Mouse (Mus musculus) liver, embryonic 16.5 days (tissue): ENCODE data around the gene Nek3. TPM values are rescaled to one million over a fixed set of nuclear protein-coding genes. Genes with fewer than 3 reads are reported as not detected.

ENCODE experiments used
- polyA plus RNA-seq: library from polyadenylated mRNA; unstranded; fragments of >200 nt; fragmentation: Nextera tagmentation; extraction: Ambion mirVana; gene quantifications from 2 replicates; pipeline ENCODE4 v1.2.1, GENCODE M21; 2015

The Nek3 gene
- polyA plus RNA-seq, 1 experiment from 2014 or later: 1.4 TPM

Other genes with a start within 250 kb of the Nek3 start
- not detected in 2 replicates for gene Defb15, start 233.7 kb downstream of the Nek3 start, polyA plus RNA-seq
- not detected in 2 replicates for gene Defb35, start 228.1 kb downstream of the Nek3 start, polyA plus RNA-seq
- gene Defb13, start 219.7 kb downstream of the Nek3 start, polyA plus RNA-seq: not detected in 2 replicates
- gene Fam90a1a, start 207.7 kb downstream of the Nek3 start, polyA plus RNA-seq: not detected in 2 replicates
- not detected in 2 replicates for gene Ccdc70, start 196.7 kb downstream of the Nek3 start, polyA plus RNA-seq
- 12.8 and 14.1 TPM in 2 replicates for gene Atp7b, start 106.1 kb downstream of the Nek3 start, polyA plus RNA-seq
- gene Alg11, start 105.7 kb downstream of the Nek3 start, polyA plus RNA-seq: 11.0 TPM in 2 replicates
- 0.06 and 0.15 TPM in 2 replicates for gene Nek5, start 41.4 kb downstream of the Nek3 start, polyA plus RNA-seq
- 19.9 and 22.1 TPM in 2 replicates for gene Ckap2, start 19.4 kb upstream of the Nek3 start, polyA plus RNA-seq
- 7.5 and 7.6 TPM in 2 replicates for gene Vps36, start 26.4 kb upstream of the Nek3 start, polyA plus RNA-seq
- 1.8 and 2.1 TPM in 2 replicates for gene Thsd1, start 60.9 kb upstream of the Nek3 start, polyA plus RNA-seq
- not detected in 2 replicates for gene Tpte, start 117.0 kb upstream of the Nek3 start, polyA plus RNA-seq
- 26.0 and 27.4 TPM in 2 replicates for gene Slc25a15, start 232.2 kb upstream of the Nek3 start, polyA plus RNA-seq
- 25.9 and 26.8 TPM in 2 replicates for gene Mrps31, start 244.9 kb upstream of the Nek3 start, polyA plus RNA-seq